Mouse (Mus musculus) thymus, postnatal 0 days (tissue): ENCODE measurements at regions not wholly inside any gene's neighbourhood (a gene's known extent, or its start where the extent isn't known, plus 50 kb on each side); places are given as distances from the start of the nearest gene placed in this dataset.
A peak's percentile ranks its signal among the peaks of the same experiment; 100 is the strongest.
"Not testable (repeated sequence)": the region's sequence is repeated elsewhere in the genome, so short reads cannot be mapped to it uniquely, and the experiment has no call there.

Experiments used
- DNase-seq: peaks from one replicate; pipeline ENCODE4 v3.0.0-alpha.2; 2015; ENCODE audit warnings: low spot score

DNA sequence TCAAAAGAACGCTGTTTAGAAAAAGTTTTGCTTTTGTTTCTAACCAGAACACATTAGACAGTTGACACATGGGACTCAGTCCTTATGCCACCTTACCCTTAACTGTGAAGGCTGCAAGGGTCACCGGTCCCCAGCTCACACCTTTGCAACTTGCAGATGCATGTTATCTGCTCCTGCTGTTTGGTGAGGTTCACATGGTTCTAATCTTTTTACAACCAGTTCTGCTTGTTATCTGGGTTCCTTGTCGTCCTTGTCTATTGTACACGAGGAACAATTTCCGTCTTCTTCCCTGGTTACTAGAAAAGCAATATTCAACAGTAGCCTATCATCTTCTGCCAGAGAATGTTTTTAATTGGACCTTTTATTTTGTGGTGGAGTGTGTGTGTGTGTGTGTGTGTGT is 200.8 kb downstream of the Gm21738 start:
- not testable (repeated sequence) for DNase-seq

DNA sequence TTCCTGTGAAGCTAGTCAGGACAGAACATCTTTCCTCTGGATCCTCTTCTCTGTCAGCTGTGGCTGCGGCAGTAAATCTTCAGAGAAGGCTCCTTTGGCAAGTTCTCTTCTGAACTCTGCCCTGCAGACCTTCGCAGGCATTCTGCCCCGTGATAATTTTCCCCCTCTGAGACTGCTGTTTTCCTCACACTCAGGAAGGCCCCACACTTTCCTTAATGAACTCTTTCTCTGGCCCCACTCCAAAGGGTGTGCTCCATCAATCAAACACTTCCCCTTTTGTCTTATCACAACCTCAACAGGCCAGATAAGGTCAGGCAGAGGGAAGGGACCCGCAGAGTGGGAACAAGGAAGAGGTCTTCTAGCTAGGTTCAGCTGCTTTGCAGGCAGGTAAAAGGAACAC is 210.2 kb downstream of the Gm21738 start:
- DNase-seq: no peak

DNA sequence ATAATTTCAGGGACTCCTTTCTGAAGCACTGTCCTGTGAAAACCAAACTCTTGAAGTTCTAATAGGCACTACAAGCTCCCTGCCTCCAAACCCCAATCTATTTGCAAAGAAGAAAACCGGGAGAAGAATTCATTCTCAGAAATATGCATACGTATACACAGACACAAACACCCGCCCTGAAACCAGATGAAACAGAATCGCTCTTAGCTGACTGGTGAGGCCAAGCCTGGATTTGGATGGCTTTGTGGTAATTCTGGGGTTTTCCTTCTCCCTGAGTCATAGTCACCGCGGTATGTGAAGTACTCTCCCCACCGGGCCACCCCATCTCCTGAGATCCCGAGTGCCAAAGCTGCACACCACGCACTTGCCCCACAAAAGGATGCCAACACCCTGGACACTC is 238.5 kb downstream of the Gm21738 start:
- not testable (repeated sequence) for DNase-seq

DNA sequence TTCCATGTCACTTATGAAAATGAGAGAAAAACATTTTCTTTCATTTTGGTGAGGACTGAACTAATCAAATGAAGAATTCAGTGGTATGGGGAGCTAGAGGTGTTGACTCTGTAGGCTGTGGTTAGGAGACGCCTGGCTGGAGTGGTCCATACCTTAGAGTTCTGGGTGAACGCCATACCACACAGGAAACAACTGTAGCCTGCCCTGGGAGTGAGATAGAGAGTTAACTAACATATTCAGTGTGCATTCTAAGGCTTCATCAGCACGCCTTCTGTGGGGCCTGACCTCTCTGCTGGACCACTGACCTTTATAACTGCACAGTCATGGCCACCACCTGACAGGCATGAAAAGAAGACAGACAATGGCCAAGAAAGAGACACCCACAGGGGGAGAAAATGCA is 240.7 kb downstream of the Gm21738 start:
- DNase-seq: not testable (repeated sequence)

DNA sequence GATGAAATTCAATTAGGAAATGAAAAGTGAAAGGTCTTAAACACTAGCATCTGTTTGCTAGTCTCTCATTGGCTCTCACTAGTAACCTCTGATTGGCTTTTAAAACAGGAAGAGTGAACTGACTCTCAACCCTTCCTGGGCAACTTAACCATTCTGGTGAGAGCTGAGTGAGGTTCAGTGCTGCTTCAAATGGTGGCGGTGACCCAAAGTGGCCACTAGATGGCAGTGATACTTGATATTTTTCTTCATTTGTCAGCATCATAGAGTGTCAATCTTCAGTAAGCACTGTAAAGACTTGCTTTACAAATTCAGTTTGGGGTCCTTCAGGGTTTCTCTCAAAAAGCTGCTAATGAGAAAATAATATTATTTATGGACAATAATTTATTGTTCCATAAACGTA is 243.4 kb downstream of the Gm21738 start:
- peak; percentile 40 for DNase-seq

DNA sequence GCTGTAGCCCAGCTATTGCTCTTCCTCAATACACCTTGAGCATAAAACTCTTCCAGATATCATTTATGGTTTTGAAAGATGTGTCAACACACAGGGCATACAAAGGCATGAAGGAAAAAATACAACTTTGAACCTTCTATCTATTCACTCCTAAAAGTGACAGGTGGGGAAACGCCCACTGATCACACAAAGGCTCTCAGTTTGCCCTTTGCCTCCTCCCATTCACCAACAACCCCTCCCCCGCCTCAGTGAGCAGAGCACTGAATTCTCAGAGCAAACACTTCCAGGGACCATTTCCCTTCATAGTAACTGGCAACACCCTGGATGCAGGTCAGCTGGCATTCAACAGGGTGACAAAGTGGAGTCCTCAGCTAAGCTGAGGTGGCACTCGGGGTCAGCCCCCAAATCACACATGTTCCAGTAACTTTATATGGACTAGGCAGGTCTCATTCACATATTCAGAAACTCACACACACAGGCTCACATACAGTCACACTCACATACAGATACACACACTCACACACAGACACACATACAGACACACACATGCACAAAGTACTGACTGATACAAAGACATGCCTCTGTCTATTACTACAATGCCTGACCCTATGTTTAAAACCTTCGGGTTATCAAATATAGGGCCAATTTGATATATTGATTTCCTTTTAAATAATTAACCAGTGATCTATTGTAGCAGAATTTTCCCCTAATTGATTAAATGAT is 248.3 kb downstream of the Gm21738 start:
- DNase-seq: not testable (repeated sequence)

DNA sequence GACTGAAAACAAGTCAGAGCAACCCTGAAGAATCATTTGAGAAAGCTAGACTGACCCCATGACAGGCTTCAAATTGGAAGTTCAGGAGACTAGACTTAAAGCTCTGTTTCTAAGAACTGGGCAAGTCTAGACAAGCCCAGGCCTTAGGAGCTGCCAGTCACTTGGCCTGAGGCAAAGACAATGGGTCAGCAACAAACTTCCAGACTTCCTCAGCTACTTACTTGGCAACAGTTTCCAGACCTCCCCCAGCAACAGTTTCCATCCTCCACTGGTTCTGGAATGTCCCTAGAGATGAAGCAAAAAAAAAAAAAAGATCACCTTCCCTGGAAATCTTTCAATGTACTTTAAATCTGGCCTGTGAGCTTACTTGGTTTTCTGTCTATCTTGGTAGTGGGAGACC is 251.9 kb downstream of the Gm21738 start:
- no peak for DNase-seq

DNA sequence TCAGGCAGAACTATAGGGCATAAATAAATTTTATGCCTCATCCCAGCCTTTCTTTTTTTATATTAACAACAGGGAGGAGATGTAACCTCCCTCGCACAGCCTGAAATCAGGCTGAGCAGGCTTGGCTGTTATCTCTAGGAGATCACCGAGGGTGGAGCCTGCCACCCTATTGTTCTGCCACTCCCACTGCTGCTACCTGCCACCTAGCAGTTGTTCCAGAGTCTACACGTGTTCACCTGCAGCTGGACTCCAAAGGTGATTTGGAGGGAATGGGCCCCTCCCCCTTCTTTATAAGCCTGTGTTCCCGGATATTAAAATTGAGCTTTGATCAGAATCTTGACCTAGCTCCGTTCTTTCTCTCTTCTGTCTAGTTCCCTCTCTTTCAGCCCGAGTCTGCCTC is 245.8 kb upstream of the Ube2e2 start:
- not testable (repeated sequence) for DNase-seq

DNA sequence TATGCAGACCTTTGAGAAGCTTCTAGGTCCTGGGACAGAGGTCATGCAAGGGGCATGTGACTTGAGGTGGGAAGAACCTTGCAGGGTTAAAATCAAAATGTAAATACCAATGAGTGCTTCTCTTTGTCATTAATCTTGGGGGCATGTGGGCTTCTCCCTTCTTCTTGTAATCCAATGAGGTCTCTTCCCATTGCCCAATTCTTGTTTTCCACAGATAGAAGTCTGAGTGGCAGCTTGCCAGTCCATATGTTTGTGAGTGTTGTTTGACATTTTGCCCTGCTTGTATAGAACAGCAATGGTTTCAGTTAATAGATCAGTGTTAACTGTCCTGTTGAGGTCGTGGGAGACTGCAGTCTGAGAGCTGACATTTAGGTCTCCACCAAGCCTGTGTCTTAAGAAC is 237.5 kb upstream of the Ube2e2 start:
- no peak for DNase-seq
